Mouse (Mus musculus) lung, postnatal 0 days (tissue): Measurements from ENCODE around the gene Arid5b. TPM values are rescaled to one million over a fixed set of nuclear protein-coding genes. Genes with fewer than 3 reads are reported as not detected.

ENCODE experiments used
- ATAC-seq: fragments of 200-750 bp; cut with Nextera tagmentation; 2 replicates; pipeline ENCODE4 v1.8.0; 2017; ENCODE audit warnings: moderate library complexity
- DNase-seq: peaks from one replicate; pipeline ENCODE4 v3.0.0-alpha.2; 2016; ENCODE audit warnings: low spot score
- H3K27ac ChIP-seq: fragments of 300-500 bp; sonication (generic); 2 replicates; pipeline ENCODE4 v1.5.1; 2014; ENCODE audit warnings: antibody characterized with exemption, mild to moderate bottlenecking, low read length, mixed read lengths
- H3K27me3 ChIP-seq: fragments of 300-500 bp; sonication (generic); replicated peaks from 2 replicates; pipeline ENCODE4 v1.6.1; 2014; ENCODE audit warnings: low read length, mixed read lengths; ENCODE audit not compliant: insufficient read depth
- H3K36me3 ChIP-seq: fragments of 300-500 bp; sonication (generic); 2 replicates; pipeline ENCODE4 v1.6.1; 2014; ENCODE audit warnings: low read length, mixed read lengths; ENCODE audit not compliant: insufficient read depth
- H3K4me1 ChIP-seq: fragments of 300-500 bp; sonication (generic); 2 replicates; pipeline ENCODE4 v1.6.1; 2014; ENCODE audit warnings: antibody characterized with exemption, low read depth, low read length, mixed read lengths; ENCODE audit not compliant: insufficient read depth
- H3K4me2 ChIP-seq: fragments of 300-500 bp; sonication (generic); replicated peaks from 2 replicates; pipeline ENCODE4 v1.6.1; 2014; ENCODE audit warnings: low read depth, mild to moderate bottlenecking, low read length, moderate library complexity, mixed read lengths
- H3K4me3 ChIP-seq: fragments of 300-500 bp; sonication (generic); 2 replicates; pipeline ENCODE4 v1.5.1; 2014; ENCODE audit warnings: low read depth, low read length
- H3K9ac ChIP-seq: fragments of 300-500 bp; sonication (generic); replicated peaks from 2 replicates; pipeline ENCODE4 v1.6.1; 2014; ENCODE audit warnings: low read depth, mild to moderate bottlenecking
- H3K9me3 ChIP-seq: fragments of 300-500 bp; sonication (generic); 2 replicates; pipeline ENCODE4 v1.6.1; 2016; ENCODE audit warnings: low read length, mixed read lengths
- CTCF ChIP-seq: IDR thresholded peaks from 2 replicates; pipeline ENCODE4 v1.5.1; 2016; ENCODE audit warnings: antibody characterized with exemption, mild to moderate bottlenecking
- EP300 ChIP-seq: IDR thresholded peaks from 2 replicates; pipeline ENCODE4 v1.6.1; 2016; ENCODE audit warnings: antibody characterized with exemption, mild to moderate bottlenecking, control low read depth
- WGBS: fragments of 180-500 bp; shearing (Covaris S2); extraction: QIAGEN DNeasy Blood & Tissue Kit; methylation state at CpG from one replicate; pipeline ENCODE4 v1.1.7; 2014; 5-methylcytosine and 5-hydroxymethylcytosine counted together
- polyA plus RNA-seq: library from polyadenylated mRNA; unstranded; fragments of >200 nt; fragmentation: Nextera tagmentation; extraction: Ambion mirVana; gene quantifications from 2 replicates; pipeline ENCODE4 v1.2.1, GENCODE M21; 2015

Arid5b gene
- polyA plus RNA-seq, 1 experiment from 2014 or later, result 42.8 TPM

DNA sequence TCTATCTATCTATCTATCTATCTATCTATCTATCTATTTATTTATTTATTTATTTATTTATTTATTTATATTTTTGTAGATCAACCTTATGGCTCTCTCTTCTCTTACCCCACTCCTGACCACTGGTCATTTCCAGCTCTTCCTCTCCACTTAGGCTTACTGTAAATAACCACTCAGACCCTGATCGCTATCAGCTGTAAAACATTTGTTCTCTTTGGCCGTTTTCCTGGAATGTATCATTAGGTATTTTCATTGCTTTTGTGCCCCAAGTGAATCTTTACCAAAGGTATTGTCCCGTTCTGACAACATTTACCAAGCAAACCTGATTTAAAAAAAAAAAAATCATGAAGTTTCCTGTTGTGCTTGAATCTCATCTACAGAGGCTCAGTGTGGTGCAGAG lies 188.0 kb downstream of the Arid5b start:
- DNase-seq (peak; percentile 86), ATAC-seq (peak; percentile 69)
- 15% methylated on average over 3 of the region's 3 CpGs for WGBS

DNA sequence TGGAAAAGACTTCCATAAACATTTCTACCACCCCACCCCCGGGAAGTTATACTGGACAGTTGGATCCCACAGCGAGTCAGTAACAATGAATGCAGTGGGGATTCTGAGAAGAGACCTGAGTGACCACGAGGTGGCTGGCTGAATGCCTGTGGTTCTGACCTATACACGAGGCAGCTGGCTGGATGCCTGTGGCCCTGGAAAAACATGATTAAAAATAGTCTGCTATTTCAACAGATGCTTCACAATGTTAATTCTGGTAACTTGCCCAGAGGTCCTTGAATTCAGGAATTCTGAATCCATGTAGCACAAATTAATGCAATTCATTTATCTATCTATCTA lies 188.4 kb downstream of the Arid5b start:
- no peaks in the 10 kb centered on the region for H3K27me3 ChIP-seq
- 7% methylated on average over 4 of the region's 4 CpGs for WGBS
- H3K4me1 ChIP-seq, result peaks cover 19% of the 10 kb centered on the region
- no peak overlapping the region for H3K4me3 ChIP-seq
- no peaks in the 10 kb centered on the region for H3K9me3 ChIP-seq
- H3K27ac ChIP-seq, result peak overlapping the region; percentile 71
- TF ChIP-seq CTCF, result peak; percentile 53
- TF ChIP-seq EP300, result peak; percentile 79
- H3K36me3 ChIP-seq, result no peaks in the 10 kb centered on the region
- no peak overlapping the region for H3K9ac ChIP-seq
- peak; percentile 97 for DNase-seq
- H3K4me2 ChIP-seq, result peak overlapping the region; percentile 38
- ATAC-seq, result peak; percentile 88

More for the DNA sequence above, 188.0 kb downstream of the Arid5b start:
- Histone ChIP-seq H3K27ac (peak overlapping the region; percentile 68), H3K9ac (no peak overlapping the region), H3K4me3 (no peak overlapping the region), H3K9me3 (no peaks in the 10 kb centered on the region), H3K27me3 (no peaks in the 10 kb centered on the region), H3K4me1 (peaks cover 19% of the 10 kb centered on the region), H3K4me2 (no peak overlapping the region), H3K36me3 (no peaks in the 10 kb centered on the region)
- TF ChIP-seq CTCF (no peak), EP300 (peak; percentile 59)

DNA sequence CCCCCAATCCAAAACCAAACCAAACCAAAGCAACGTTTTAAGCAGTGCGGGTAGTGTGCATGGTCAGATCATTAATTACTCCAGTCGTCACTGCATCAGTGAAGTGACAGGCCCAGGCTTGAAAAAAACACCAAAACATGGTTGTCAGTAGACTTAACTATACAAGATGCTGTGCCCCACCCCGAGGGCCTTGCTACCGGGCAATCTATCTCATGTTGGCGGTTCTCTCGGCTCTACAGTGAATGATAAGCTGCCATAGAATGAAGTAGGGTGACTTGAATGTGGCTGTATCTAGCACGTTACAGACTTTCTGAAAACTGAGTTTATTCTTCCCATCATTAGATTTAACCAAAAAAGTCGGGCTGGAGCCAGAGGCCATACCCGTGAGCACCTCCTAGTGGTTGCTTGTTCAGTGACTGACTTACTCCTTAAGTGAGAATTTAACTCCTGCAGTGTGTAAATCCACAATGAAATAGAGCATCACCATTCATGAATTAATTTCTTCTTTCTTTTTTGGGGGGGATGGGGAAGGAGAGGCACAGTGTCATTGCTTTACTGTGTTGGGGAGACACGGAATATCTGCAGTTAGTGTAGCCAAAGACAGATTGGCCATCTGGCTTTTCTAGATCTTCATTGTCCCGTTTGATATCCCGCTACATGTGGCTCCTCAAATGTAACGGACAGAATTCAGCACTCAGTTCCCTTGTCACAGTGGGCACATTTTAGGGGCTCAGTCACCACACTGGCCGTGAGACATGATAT lies 188.9 kb downstream of the Arid5b start:
- 43% methylated on average over 15 of the region's 15 CpGs for WGBS
- no peaks in the 10 kb centered on the region for H3K9me3 ChIP-seq
- H3K27me3 ChIP-seq, result no peaks in the 10 kb centered on the region
- peak overlapping the region; percentile 71 for H3K27ac ChIP-seq
- TF ChIP-seq CTCF (peak; percentile 78), EP300 (no peak)
- H3K9ac ChIP-seq, result no peak overlapping the region
- peak; percentile 14; the same call in 1 of the 2 replicates for ATAC-seq
- no peaks in the 10 kb centered on the region for H3K36me3 ChIP-seq
- peak; percentile 71 for DNase-seq
- H3K4me3 ChIP-seq, result no peak overlapping the region
- peak overlapping the region; percentile 38 for H3K4me2 ChIP-seq
- H3K4me1 ChIP-seq, result peaks cover 19% of the 10 kb centered on the region

DNA sequence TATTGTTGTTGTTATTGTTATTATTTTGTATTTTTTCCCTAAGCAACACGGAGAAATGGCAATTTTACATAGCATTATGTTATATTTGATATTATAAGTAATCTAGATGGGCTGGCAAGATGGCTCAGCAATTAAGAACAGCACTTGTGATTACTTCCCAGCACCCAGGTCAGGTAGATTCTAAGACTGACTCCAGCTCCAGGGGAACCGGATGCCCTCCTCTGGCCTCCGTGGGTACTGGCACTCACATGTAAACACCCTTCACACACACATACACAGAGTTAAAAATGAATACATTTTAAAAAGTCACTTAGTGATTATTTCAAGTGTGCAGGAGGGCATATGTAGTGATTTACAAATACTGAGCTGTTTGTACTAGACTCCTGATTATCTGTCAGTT lies 190.8 kb downstream of the Arid5b start:
- H3K4me3 ChIP-seq, result no peak overlapping the region
- no peak overlapping the region for H3K4me2 ChIP-seq
- ATAC-seq (no peak), DNase-seq (no peak)
- no peaks in the 10 kb centered on the region for H3K9me3 ChIP-seq
- H3K4me1 ChIP-seq, result peaks cover 19% of the 10 kb centered on the region
- 65% methylated on average over 3 of the region's 3 CpGs for WGBS
- H3K27me3 ChIP-seq, result no peaks in the 10 kb centered on the region
- no peak overlapping the region for H3K9ac ChIP-seq
- H3K36me3 ChIP-seq, result no peaks in the 10 kb centered on the region
- no peak overlapping the region for H3K27ac ChIP-seq
- TF ChIP-seq EP300 (no peak), CTCF (peak; percentile 44)

DNA sequence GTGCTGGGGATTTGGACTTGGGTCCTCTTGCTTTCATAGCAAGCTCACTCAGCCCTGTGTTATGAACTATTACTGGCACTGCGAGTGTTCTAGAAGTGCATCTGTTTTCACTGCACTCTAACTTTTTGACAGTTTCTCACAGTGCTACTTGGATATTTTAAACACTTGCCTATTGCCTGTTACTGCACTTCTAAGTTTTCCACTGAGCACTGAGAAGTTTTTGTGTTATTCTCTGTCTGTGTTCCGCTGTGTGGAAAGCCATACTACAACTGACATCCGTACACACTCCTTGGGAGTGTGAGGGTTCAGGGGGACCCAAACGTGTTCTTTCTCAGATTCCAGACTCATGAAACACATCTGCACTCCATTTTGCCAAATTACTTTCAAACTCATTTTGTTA lies 191.6 kb downstream of the Arid5b start:
- H3K4me3 ChIP-seq, result no peak overlapping the region
- no peaks in the 10 kb centered on the region for H3K36me3 ChIP-seq
- H3K27me3 ChIP-seq, result no peaks in the 10 kb centered on the region
- WGBS, result 61% methylated on average over 4 of the region's 4 CpGs
- ATAC-seq (no peak), DNase-seq (no peak)
- TF ChIP-seq EP300 (no peak), CTCF (no peak)
- no peak overlapping the region for H3K9ac ChIP-seq
- H3K9me3 ChIP-seq, result no peaks in the 10 kb centered on the region
- no peak overlapping the region for H3K4me2 ChIP-seq
- H3K27ac ChIP-seq, result peak overlapping the region; percentile 26; the same call in 1 of the 2 replicates
- H3K4me1 ChIP-seq, result peaks cover 19% of the 10 kb centered on the region

DNA sequence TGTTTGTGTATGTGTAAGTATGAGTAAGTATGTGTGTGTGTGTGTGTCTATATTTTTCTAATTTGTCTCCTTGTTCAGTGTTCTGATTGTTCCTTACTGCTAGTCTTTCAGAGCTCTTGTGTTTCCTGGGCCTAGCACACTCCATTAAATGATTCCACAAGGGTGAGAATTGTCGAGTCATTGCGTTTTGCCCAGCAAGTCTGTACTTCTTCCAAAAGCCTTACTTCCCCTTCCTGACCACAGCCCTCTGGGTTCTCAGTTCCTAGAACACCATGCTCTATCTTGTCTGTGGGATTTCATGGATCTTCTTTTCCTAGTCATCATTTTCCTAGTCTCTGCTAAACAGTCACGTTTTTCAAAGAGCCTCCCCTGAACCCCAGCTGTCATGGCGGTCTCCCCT lies 193.0 kb downstream of the Arid5b start:
- H3K4me2 ChIP-seq, result no peak overlapping the region
- no peak overlapping the region for H3K27ac ChIP-seq
- no peaks in the 10 kb centered on the region for H3K9me3 ChIP-seq
- TF ChIP-seq CTCF (no peak), EP300 (no peak)
- DNase-seq, result peak; percentile 32
- WGBS, result 74% methylated on average over 4 of the region's 4 CpGs
- H3K27me3 ChIP-seq, result no peaks in the 10 kb centered on the region
- H3K9ac ChIP-seq, result no peak overlapping the region
- no peaks in the 10 kb centered on the region for H3K36me3 ChIP-seq
- ATAC-seq, result no peak
- H3K4me3 ChIP-seq, result no peak overlapping the region
- H3K4me1 ChIP-seq, result peaks cover 7% of the 10 kb centered on the region; the same call in 1 of the 2 replicates
